Mouse (Mus musculus) left cerebral cortex, postnatal 25 days (tissue): ENCODE measurements around the gene Xpnpep3. TPM values are rescaled to one million over a fixed set of nuclear protein-coding genes. Genes with fewer than 3 reads are reported as not detected.
"Not testable (repeated sequence)": the region's sequence is repeated elsewhere in the genome, so short reads cannot be mapped to it uniquely, and the experiment has no call there.

Experiments used
- DNase-seq, 2 experiments: peaks; one replicate each; pipeline ENCODE4 v3.0.0; 2022; ENCODE audit warnings: low spot score in 2 of 2, mixed read lengths in 1 of 2
- intact Hi-C: fragments of 180-260 bp; cut with DNase I; formaldehyde crosslinking; loops from one replicate; pipeline ENCODE4 v1.15.1; 2025
- total RNA-seq, 2 experiments: library from RNA; stranded (reverse); gene quantifications; 2 replicates each; pipeline ENCODE4 v1.2.3; 2021

Gene Xpnpep3
- total RNA-seq, 2 experiments from 2014 or later: 13.2 to 14.9 TPM

DNA sequence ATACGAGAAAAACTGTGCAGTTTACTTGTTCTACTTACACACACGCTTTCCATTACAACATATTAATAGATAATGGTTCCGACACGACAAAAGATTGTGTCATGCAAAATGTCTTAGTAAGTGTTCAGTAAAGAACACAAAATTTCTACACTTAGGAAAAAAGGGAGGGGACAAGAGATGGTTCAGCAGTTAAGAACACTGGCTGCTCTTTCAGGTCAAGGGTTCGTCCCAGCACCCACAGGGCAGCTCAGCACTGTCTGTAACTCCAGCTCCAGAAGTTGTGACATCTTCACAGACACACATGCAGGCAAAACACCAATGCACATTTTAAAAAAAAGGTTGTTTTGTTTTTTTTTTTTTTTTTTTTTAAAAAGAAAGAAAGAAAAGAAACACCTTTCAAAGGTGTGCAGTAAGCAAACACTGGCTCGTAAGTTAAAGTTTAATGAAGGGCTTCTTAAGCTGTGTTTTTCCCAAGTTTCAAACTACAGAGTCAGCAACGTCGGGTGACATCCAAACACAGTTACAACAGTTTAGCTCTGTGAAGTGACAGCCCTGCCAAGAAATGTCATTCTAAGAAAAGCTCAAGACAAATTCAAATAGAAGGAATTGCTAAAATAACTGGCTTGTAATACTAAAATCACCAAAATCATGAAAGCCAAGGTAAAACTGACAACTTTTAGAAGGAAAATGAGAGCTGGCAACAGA lies 5.6 kb upstream of the Xpnpep3 start:
- intact Hi-C loops: no loop called here
- DNase-seq: no peak

DNA sequence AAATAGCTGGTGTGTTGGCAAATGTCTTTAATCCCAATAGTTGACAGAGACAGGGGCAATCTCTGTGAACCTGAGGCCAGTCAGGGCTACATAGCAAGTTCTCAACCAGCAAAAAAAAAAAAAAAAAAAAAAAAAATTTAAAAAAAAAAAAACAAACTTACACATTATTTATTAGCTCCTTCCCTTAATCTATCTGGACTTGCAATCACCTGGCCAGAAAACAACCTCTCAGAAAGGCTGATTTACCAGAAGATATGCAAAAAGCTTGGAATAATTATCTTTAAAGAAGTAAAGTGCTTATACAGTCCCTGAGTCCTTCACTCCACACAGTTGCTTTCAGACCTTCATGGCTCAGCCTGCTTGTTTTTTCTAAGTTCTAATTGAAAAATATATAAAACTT lies 1.7 kb upstream of the Xpnpep3 start:
- DNase-seq: no peak
- intact Hi-C loops: no loop called here

DNA sequence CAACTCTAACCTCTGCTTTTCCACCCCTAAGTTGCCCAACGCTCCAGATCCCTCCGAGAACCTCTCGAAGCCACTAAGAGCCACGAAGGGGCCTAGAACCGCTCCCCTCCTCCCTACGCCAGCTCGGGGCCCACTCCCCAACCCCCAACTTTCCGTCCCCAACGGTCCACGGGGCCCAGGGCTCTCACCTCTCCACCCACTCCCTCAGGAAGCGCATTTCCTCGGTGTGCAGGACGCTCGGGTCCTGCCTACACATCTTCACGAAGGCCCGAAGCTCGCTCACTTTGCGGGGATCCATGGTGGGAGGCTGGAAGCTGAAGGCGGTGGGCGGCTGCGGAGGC lies 671 bp upstream of the Xpnpep3 start:
- intact Hi-C loops: no loop called here
- DNase-seq: no peak

DNA sequence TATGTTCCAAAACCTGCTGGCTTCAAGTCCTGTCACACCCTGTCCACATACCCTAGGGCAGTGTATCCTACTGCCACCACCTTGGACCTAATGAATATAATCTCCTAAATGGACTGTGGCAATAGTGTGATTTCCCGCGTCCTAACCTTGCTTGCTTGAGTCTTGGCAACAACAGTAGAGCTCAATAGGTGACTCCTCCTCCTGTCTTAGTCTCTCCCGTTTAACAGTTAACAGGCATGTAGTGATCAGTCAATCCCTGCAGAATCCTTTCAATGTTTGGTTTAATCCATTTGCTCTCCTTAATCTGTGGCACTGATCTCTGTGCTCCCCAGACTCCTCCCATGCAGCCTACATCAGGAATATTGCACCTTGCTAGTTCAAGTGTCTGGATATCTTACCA lies 5.1 kb downstream of the Xpnpep3 start:
- intact Hi-C loops: no loop called here
- no peak for DNase-seq

DNA sequence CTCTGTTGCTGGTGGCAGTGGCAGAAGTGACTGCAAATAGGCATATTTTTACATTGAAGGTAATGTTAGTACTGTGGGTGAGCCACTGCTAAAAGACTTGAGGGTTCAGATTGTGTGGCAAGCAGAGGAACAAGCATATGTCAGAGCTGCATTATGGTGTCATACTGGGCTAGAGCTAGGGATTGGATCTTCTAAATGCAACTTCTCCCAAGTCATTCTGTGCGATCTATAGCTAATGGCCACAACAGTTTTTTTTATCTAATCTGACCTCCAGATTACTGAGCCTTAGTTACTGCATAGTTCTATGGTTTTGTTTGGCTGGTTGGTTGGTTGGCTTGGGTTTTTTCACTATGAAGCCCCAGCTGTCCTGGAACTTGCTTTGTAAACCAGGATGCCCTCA lies 8.3 kb downstream of the Xpnpep3 start, which contains the start of gene Dnajb7:
Dnajb7 (minus strand) TSS at position 101 of the 400 bp plus-strand sequence.
- intact Hi-C loops: no loop called here
- no peak for DNase-seq

DNA sequence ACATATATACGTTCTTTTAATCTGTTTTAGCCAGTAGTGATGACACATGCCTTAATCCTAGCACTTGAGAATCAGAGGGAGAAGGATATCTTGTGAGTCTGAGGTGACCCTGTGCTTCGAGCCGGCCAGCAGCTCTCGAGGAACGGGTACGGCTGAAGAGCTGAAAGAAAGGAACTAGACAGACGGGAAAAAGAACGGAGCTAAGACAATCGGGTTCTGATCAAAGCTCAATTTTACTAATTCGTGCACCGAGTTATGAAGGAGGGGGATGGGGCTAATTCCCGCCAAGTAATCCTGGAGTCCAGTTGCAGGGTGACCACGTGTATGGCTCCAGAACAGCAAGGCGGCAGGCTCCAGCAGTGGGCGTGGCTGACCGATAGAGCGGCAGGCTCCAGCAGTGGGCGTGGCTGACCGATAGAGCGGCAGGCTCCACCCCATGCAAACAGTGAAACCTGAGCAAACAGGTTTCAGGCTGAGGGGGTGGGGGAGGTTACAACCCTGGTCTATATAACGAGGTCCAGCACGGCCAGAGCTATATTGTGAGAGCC lies 16.9 kb downstream of the Xpnpep3 start:
- DNase-seq, intact Hi-C loops: not testable (repeated sequence)

DNA sequence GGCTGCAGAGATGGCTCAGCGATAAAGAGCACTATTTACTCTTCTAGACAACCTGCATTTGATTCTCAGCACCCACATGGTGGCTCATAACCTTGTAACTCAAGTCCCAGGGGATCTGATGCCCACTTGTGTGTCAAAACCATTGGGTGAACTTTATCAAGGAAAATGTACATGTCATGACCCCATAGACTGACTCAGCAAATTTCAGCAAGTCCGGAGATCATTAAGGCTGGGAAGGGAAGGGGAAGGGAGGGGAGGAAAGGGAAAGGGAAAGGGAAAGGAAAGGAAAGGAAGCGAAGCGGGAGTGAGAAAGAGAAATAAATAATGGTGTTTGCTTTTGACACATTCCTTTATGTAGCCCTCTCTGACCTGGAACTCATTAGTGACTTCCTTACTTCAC lies 18.1 kb downstream of the Xpnpep3 start:
- intact Hi-C loops: no loop called here

DNA sequence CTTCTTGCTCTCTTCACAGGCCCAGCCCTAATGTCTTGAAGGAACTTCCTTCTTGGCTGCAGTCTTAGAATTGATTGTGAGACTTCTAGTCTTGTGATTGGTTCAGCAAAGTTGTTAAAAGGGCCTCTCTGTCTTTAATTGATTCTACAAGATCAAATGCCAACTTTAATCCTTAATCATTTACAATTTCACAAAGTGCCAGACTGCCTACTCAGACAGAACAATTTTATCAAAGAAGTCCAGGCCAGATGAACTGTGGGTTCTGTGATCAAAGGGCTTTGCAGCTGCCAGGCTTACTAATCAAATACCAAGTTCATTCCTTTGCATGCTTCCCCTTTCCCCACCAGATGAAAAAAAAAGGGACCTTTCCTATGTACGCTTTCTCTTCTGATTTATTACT lies 21.5 kb downstream of the Xpnpep3 start:
- intact Hi-C loops: no loop called here
- no peak for DNase-seq

More for the DNA sequence above, 18.1 kb downstream of the Xpnpep3 start:
- DNase-seq: no peak

DNA sequence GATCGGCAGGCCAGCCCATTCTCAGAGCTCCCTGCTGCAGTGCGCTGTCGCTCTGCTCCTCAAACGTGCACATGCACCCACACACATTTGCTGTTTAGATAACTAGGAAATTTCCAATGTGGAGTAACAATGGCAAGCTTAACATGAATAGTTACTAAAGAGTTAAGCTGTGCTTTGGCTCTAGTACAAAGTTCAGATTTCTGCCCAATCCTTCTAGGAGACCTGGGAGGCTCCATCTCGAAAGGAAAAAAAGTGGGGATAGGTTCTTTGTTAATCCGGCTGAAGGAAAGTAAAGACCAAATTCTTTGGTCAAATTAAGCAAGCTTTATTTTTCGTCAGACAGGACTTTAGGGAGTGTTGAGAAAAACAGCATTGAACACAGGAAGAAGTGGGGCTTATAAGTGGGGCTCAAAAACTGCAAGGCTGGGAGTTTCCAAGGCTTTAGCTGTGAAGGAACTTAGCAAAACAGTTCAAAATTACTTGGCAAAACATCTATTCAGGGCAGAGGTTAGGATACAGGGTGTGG lies 22.3 kb downstream of the Xpnpep3 start:
- intact Hi-C loops: no loop called here
- DNase-seq: peak in 1 of 2 experiments; percentile 10

DNA sequence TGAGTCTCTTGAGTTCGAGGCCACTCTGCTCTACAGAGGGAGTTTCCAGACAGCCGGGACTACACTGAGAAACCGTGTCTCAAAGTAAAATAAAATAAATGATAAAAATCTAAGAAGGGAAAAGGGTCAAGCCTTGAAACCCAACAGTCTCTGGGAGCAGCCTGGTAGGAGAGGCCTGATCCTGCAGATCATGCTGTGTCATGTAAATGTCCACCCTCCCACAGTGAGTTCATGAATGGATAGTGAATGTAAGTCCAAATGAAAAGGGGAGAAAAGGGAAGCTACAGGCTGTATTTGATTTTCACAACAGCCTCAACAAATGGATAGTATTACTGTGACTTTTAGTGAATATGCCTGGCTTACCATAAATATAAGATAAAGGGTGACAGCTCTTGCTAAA lies 25.4 kb downstream of the Xpnpep3 start:
- intact Hi-C loops: no loop called here
- no peak for DNase-seq

DNA sequence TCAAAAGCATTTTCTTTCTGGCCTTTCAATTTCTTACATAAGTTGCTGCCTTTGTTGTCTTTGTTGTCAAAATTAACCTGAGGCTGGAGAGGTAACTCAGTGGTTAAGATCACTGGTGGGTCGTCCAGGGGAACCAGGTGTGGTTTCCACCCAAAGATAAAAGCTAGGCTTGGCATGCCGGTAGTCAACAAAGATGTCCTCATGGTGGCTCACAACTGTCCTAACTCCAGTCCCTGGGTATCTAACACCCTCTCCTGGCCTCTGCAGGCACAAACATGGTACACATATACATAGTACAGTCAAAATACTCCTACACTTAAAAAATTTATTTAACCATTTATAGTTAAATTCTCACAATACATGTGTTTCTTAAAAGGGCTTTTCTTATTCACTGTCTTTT lies 28.0 kb downstream of the Xpnpep3 start:
- intact Hi-C loops: no loop called here
- DNase-seq: no peak

DNA sequence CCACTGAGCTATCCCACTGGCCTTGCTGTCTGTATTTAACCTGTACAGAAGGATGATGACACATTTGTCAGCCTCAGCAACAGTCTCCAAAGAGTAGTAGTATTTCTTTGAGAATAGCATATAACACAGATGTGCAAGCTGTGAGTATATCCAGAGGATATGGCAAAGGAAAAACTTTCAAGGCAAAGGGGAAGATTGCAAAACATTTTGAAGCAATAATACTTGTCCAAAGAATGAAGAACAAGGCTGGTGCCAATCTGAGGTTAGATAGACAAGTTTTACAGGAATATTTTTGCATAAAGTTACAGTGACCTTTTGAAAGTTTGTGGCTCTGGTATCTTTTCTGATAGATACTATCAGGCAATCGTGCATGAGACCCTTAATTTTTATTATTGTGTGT lies 31.3 kb downstream of the Xpnpep3 start:
- DNase-seq: no peak
- intact Hi-C loops: no loop called here

DNA sequence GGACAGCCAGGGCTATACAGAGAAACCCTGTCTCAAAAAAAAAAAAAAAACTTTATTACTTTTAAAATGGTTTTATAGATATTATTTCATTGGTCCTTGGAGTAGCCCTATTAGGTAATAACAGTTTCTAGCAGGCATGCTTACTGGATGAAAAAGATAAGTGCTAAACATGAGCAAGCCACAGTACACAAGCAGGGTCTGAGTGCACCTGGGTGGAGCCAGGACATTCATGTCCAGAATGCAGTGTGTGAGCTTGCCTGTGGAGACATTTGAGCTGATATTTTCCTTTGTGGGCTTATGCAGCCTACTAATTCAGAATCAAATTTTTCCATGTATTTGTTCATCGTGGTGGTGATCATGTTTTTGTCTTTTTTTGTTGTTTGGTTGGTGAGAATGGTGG lies 38.4 kb downstream of the Xpnpep3 start:
- DNase-seq: no peak
- intact Hi-C loops: no loop called here

DNA sequence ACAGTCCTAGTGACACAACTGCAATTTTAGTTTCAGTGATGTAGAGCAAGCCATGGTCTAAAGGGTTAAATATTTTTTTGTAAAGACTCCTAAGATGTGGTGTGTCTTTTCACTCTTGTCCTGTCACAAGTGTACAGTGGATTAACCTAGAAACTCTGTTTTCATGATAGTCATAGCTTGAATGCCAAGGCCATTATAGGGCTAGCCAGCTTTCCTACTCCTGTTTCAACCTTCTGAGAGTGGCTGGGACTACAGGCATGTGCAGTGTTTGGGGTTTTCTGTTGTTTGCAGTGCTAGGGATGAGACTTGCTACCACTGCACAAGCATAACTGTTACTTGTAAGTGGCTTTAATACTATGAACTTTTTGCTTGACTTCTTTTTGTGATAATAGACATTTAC lies 39.3 kb downstream of the Xpnpep3 start:
- intact Hi-C loops: no loop called here
- no peak for DNase-seq

DNA sequence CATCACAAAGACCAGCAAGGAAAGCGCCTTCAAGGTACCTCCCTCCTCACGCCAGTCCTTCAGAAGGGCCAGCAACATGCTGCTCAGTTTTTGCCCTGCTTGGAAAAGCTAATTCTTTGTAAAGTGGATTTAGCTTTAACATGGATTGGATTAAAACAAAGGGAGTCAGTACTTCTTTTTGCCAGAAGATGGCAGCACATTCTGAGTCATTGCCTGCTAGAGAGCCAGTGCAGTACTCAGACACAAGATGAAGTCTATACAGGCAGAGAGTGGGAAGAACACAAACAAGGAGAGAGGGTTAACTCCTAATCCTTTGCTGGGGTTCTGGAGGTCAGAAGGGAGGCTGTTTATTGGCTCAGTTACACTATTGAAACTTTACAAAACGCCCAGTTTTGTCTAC lies 48.5 kb downstream of the Xpnpep3 start:
- intact Hi-C loops: no loop called here
- DNase-seq: peak; percentile 73 to 85

DNA sequence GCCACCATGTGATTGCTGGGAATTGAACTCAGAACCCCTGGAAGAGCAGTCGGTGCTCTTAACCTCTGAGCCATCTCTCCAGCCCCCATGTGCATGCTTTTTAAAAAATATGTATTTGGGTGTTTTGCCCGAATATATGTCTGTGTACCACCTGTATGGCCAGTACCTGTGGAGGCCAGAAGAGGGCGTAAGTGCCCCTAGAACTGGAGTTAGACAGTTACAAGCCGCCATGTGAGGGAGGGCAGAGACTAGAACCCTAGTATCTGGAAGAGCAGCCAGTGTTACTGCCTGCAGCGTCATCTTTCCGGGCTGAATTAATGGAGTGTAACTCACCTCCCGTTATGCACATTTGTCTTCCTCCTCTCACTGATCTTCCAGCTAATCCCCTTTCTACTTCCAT lies 61.6 kb downstream of the Xpnpep3 start:
- intact Hi-C loops: no loop called here
- no peak for DNase-seq

DNA sequence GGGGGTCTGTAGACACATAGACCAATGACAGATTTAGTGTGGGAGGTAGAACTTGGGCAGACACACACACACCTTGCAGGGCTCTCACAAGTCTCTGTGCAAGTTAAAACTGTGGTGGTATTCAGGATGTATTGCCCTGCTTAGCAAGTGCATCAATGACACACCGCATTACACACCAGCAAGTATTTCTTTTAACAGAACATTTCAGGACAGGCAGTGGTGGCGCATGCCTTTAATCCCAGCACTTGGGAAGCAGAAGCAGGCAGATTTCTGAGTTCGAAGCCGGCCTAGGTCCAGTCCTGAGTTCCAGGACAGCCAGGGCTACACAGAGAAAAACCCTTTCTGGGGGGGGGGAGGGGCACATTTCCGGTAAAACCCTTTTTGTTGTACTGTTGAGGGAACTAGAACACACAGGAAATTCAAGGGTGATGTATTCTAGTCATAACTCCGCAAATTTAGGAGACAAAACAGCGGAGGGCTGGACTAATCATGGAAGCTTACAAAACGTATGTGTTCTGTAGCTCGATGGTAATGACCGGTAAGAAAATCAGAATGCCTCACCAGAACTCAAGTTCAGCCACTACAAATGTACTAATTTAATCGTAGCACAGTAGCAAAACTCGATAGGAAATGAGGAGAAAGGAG lies 65.2 kb downstream of the Xpnpep3 start:
- intact Hi-C loops: no loop called here
- DNase-seq: no peak

DNA sequence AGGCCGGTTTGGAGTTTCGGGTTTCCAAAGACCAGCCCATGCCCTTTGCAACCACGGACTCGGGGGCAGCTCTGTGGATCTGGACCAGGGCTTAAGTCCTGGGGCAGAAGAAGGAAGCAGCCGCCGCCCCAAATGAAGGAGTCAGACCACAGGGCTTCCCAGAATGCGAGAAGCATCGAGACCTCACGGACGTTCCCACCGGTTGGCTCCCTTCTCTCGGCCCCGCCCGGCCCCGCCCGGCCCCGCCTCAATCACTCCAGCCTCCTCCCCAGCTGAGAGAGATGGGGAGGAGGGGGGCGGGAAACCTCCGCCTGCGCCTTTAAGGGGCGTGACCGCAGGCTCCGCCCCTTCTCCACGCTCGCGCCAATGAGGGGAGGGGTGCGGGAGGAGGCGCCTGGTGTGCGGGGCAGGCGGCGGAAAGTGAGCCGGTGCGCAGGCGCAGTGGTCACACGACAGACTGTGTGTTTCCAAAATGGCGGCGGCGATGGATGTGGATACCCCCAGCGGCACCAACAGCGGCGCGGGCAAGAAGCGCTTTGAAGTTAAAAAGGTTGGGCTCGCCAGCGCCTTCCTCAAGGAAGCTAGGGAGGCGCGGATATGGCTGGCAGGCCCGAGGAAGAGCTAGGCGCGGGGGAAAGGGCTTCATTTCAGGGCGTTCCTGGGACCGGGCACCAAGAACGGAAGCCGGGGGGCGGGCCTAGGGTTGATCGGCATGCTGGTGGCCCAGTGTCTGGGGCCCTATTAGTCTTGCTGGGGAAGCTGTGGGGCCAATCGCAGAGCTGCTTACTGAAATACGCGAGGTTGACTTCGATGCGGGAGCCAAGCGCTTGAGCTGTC lies 66.2 kb downstream of the Xpnpep3 start, which contains the start of gene Rbx1:
Rbx1 (plus strand) TSS at position 396 of the 837 bp plus-strand sequence.
- intact Hi-C loops: loop anchor here (1.0 kb wide), 1 partner anchor 119 kb away; the partner anchor contains the start of gene Ep300

DNA sequence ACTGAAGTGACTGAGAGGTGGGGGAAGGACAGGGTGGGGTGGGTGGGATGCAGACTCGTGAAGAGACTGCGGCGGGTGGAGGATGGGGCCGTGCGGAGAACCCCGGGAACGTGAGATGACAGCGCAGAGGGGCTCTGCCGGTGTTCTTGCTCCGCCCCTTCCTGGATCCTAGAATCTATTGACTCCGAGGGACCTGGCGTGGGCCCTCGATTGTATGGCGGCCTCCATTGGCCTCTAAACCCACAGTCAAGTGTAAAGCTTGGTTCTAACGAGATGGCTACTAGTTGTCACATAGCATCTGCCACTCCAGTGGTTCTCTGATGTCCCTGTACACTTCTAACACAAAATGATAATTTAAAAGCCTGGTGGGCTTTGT lies 66.8 kb downstream of the Xpnpep3 start:
- DNase-seq: no peak
- intact Hi-C loops: loop anchor here (1.0 kb wide), 1 partner anchor 119 kb away; the partner anchor contains the start of gene Ep300

More for the DNA sequence above, 66.2 kb downstream of the Xpnpep3 start, which contains the start of gene Rbx1:
- peak; percentile 99 for DNase-seq

DNA sequence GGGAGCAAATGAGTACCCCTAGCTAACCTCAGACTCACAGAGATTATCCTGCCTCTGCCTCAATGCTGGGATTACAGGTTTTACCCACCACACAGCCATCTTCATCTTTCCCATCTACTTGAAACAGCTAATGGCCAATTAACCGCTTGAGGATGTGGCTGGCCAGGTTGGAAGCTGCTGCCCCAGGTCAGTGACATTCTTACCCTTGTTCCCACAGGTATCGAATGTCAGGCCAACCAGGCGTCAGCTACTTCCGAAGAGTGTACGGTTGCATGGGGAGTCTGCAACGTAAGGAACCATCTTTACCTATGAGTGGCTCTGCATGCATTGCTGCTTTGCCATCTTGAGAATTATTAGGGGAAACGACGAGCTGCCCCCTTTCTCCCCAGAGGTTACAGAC lies 70.8 kb downstream of the Xpnpep3 start:
- no peak for DNase-seq
- intact Hi-C loops: no loop called here
